Mouse (Mus musculus): ENCODE measurements around the gene Shb. TPM values are rescaled to one million over a fixed set of nuclear protein-coding genes. Genes with fewer than 3 reads are reported as not detected.

Shb gene
- total RNA-seq, 1 experiment from 2014 or later = 0.64 TPM

DNA sequence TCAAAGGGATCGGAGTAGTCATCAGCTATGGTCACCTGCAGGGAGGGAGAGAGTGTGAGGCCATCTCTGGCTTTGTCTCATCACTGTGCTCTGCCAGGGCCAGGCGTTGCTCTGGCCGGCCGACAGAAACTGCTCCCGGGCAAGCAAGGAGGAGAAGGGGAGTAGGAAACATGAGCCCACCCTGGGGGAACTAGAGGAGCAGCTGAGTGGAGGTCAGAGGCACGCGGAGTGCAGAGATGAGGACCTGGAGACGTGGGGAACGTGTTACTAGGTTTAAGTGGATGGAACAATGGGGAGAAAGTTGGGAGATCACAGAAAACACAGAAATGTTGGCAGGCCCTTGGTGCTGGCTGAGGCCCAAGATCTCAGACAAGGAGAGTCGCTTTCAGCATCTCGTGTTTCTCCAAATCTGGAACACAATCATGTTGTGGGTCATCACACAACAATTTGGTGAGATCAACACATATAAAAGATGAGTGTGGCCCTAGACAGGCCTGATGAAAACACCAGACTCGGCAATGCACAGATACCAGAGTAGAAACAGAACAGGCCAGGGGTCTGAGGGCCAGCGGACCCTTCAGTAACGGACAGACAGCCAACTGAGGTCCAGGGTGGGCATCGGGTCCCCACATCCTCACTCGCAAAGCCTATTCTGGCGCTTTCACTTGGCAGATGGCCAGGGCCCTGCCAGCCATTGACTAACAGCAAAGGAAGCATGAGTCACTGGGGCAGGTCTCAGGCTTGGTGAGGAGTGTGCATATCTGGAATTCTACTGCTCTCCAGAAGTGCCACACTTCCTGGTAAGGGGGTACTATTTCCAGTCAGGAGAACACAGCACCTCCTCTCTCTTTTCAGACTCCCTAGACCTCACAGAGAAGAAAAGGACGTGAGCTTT is 42.9 kb downstream of the Shb start:
- ATAC-seq (replicated peaks; ENCODE audit: low read depth, poor library complexity, severe bottlenecking) = peak; percentile 64

- peak; percentile 90 for ATAC-seq (replicated peaks; ENCODE audit: low read depth, poor library complexity, severe bottlenecking)
These were observed 44.6 kb downstream of the Shb start for GRCm38 (mm10) chr4:45487681-45488081.

- ATAC-seq (replicated peaks; ENCODE audit: low read depth, poor library complexity, severe bottlenecking) = no peak
These were observed 47.2 kb downstream of the Shb start for GRCm38 (mm10) chr4:45485024-45485423.

DNA sequence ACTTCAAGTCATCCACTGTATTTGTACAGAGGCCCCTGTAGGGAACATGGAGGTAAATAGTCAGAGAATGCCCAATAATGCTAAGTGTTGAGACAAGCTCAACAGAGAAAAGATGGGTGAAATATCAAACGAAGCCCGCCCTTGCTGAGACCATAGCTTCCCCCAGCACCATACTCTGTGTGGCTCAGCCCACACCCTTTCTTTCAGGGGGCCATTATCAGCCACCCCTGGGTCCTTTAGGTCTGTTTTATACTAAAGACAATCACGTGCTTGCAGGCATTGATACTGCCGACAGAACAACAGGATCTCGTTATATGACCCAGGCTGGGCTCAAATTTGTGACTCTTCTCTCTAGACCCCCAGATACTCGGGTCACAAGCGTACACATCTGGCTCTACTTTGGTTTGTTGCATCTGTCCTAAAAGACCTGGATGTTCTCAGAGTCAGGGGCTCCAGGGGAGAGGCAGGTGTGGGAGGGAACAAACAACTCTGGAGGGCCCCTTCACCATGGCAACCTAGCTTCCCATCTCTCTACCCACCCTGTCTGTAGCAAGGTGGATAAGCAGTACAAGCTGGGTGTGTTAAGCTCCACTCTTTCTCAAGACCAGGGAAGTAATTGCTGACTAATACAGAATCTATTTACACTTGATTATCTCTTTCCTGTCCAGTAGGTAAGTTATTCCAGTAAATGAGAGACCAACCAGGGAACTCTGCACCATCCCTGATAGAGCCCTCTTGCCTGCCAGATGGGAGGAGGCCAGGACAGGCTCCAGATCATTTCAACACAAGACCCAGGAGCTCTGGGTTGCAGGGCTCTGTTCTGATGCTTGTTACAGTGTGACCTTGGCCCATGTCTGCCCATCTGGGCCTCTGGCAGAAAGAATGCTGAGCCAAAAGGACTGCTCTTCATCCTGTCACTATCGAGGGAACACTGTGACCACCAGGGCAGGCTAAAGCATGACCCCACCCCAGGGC is 48.7 kb downstream of the Shb start:
- no peak for ATAC-seq (replicated peaks; ENCODE audit: low read depth, poor library complexity, severe bottlenecking)

DNA sequence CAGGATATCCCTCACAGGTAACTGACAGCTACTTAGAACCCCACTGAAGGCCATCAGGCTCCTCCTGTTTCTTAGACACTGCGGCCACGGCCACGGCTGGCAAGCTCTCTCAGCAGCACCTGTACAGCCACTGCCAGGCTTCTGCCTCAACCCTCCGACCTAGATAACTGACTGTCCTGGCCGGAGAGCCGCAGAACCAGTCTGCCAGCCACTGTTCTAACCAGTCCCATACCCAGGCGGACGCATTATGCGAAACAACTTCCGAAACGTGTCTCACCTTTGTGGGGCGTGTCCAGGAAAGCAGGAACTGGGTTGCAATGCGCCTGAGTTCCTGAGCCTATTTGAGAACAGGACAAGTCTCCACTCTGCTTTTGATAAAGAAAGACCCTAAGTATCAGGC is 50.0 kb downstream of the Shb start:
- ATAC-seq (replicated peaks; ENCODE audit: low read depth, poor library complexity, severe bottlenecking) = no peak

DNA sequence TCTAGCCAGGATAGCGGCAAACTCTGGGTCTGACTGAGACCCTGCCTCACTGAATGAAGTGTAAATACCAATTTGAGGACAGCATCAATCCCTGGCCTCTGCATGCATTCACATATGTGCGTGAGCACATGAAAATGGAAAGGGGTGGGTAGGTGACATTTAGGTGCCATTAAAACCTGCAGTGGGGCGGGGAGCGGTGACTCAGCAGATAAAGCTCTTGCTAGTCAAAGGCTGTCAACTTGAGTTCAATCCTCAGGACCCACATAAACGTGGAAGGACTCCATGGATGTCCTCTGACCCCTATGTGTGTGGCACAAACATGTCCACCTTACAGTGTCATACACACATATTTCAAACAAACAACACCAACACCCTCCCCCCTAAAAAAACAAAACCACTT is 50.8 kb downstream of the Shb start:
- ATAC-seq (replicated peaks; ENCODE audit: low read depth, poor library complexity, severe bottlenecking) = no peak

- no peak for ATAC-seq (replicated peaks; ENCODE audit: low read depth, poor library complexity, severe bottlenecking)
These were observed 51.7 kb downstream of the Shb start for GRCm38 (mm10) chr4:45480595-45480994.

GRCm38 (mm10) chr4:45479433-45479832 is 52.8 kb downstream of the Shb start:
- no peak for ATAC-seq (replicated peaks; ENCODE audit: low read depth, poor library complexity, severe bottlenecking)

DNA sequence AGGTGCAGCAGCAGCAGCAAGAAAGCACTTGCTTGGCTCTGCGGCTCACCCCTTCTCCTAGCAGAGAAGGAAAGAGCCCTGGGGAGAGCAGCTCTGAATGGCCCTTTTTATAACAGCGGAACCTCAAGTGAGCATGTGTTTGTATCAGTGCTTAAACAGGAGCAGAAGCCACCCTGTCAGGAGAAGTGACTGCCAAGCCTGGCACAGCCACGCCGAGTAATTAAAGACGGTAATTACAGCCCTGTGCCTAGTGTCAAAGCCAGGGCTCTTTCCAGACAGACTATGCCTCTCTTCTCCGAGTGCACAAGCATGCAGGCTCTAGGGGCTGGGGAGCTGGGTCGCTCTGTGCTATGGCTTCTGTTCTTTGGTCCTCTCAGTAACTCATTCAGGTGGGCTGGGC is 54.1 kb downstream of the Shb start:
- ATAC-seq (replicated peaks; ENCODE audit: low read depth, poor library complexity, severe bottlenecking) = no peak

DNA sequence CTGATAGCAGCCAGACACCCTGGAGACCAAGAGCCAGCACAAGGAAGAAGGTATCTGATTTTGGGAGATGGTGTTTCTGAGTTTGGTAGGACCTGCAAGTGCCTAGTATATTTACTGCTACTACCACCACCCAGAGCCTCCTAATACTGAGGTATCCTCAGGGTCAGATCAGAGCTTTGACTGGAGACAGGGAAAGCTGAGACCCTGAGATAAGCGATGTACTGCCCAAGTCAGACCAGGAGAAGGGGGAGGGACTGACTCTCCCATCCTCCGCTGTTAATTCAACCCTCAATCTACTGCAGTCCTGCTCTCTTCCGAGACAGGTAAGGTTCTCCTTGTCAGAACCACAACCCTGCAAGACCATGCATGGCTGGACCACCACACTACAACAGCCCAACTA is 55.2 kb downstream of the Shb start:
- no peak for ATAC-seq (replicated peaks; ENCODE audit: low read depth, poor library complexity, severe bottlenecking)

- no peak for ATAC-seq (replicated peaks; ENCODE audit: low read depth, poor library complexity, severe bottlenecking)
These were observed 57.4 kb downstream of the Shb start for GRCm38 (mm10) chr4:45474832-45475231.

GRCm38 (mm10) chr4:45474131-45474530 is 58.1 kb downstream of the Shb start:
- ATAC-seq (replicated peaks; ENCODE audit: low read depth, poor library complexity, severe bottlenecking) = no peak

DNA sequence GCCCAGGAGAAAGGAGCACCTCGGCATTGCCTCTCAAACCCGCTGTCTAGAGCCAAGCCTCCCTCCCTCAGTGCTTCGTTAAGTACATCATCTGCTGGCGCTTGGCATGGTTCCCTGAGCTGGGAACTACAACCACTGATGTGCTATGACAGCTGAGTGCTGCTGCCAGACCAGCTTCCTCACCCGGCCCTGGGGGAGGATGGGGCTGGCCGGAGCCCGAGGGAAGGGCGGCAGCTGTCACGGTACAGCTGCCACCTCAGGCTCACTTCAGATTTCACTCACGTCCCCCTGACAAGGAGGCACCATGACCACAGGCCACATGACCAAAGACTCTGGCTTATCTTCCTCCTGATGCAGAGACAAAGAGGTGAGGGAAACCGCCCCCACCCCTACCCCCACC is 59.1 kb downstream of the Shb start:
- ATAC-seq (replicated peaks; ENCODE audit: low read depth, poor library complexity, severe bottlenecking) = peak; percentile 85

DNA sequence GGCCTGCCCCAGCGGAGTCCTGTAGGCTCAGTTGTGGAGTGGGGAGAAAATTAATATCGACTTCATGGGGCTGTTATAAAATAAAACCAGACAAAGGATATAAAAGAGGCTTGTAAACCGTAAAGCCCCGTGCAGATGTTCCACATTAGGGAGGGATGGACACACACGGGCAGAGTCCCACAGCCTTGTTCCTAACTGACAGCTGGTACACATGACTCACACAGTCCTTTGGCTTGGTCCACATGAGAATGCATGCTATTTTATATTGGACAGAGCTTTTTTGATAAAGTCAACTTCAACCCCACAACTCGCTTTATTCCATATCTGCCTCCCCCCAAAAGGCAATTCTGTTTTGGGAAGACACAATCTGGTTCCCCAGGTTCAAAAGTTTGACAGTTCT is 59.6 kb downstream of the Shb start:
- no peak for ATAC-seq (replicated peaks; ENCODE audit: low read depth, poor library complexity, severe bottlenecking)

DNA sequence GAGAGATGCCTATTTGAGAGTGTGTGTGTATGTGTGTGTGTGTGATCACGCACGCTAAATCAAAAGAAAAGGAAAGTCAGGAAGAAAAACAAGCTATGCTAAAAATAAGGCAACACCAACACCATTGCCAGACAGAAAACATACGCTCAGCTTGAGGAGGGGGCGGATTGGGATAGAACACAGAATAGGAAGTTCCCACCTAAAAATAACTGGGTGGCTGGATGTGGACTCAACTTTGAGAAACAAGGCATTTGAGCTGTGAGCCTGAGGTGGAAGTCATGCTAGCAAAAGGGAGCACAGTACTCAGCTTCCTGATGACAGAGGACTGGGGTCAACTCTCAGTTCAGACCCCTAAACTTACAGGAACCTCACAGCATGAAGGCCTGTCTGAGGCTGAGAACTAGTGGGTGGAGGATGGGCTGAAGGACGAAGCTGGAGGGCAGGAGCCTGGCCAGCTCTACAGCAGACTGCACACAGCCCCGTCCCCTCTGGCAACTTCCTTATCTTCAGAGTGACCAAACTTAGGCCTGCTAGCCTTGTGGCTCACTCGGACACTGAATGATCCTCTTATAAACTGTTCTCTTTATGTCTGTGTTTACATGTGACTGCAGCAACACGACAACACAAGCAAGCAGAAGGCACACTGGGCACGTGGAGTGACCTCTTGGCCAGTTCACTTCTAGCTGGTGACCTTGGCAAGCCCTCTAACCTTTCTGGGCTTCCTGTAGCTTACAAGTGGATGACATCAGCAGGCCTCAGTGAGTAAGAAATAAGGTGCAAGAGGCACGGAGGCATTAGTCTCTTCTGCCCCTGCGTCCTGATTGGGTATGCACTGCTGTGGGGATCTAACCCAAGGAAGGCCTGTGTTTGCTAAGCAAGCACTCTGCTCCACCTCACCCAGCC is 60.4 kb downstream of the Shb start:
- ATAC-seq (replicated peaks; ENCODE audit: low read depth, poor library complexity, severe bottlenecking) = no peak

DNA sequence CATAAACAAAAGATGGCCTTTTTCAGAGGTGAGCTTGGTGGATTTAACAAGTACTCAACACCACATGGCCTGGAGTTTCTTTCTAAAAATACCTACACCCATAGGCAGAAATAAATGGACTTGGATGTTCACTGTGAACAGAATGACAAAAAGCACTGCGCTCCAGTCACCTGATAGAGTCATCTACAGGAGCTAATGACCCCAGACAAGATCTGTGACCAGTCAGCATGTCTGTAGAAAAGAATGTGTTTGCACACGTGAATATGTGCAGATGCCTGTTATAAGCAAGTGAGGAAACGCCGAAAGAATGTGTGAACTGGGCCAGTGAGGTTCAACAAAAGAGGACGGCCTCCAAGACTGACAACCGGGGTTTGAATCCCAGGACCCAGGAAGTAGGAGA is 63.2 kb downstream of the Shb start:
- no peak for ATAC-seq (replicated peaks; ENCODE audit: low read depth, poor library complexity, severe bottlenecking)

- ATAC-seq (replicated peaks; ENCODE audit: low read depth, poor library complexity, severe bottlenecking) = no peak
These were observed 63.8 kb downstream of the Shb start for GRCm38 (mm10) chr4:45468507-45468906.

- no peak for ATAC-seq (replicated peaks; ENCODE audit: low read depth, poor library complexity, severe bottlenecking)
These were observed 65.0 kb downstream of the Shb start for GRCm38 (mm10) chr4:45467115-45467912.

DNA sequence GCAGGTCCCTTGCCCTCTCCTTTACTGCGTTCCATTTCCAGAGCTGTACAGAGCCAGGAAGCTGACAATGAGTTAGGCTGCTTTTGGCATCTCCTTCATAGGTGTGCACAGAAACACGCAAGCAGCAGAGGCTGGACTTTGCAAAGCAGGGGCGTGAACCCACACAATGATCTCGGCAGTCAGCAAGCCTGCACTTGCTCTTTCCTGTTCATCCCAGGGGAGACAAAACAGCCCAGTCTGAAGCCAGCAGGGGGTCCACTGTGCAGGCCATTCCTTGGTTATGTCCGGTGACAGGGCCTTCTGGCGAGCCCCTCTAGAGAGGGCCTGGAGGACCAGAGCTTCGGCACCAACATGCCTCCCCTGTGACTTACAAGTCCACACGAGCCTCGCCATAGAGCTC is 67.3 kb downstream of the Shb start:
- ATAC-seq (replicated peaks; ENCODE audit: low read depth, poor library complexity, severe bottlenecking) = no peak
